7 mouse cellular contexts compared by ENCODE assay signal in genomic region chr12:87148136-87148535, GRCm38 (mm10). TPM values are rescaled to one million over a fixed set of nuclear protein-coding genes. Genes with fewer than 3 reads are reported as not detected.
DNase-seq lines count a peak whose midpoint lies in the region; ATAC-seq and TF ChIP-seq lines count a peak whose summit lies in the region.

No protein-coding gene starts in this region.

- peak overlapping the region; percentile 76 for H3K4me2 ChIP-seq in limb, embryonic 14.5 days (replicated peaks; ENCODE audit: low read depth, low read length, severe bottlenecking)

- ATAC-seq in limb, embryonic 14.5 days (ENCODE audit: low FRiP score, low read depth) = no peak

- no peaks in the 10 kb centered on the region for H3K27me3 ChIP-seq in thymus, adult 2 months (ENCODE audit: control insufficient read depth, insufficient read depth, low read length)
- no peaks in the 10 kb centered on the region for H3K27me3 ChIP-seq in hindbrain, embryonic 10.5 days (ENCODE audit: insufficient read depth, poor library complexity, severe bottlenecking)
- no peaks in the 10 kb centered on the region for H3K27me3 ChIP-seq in limb, embryonic 14.5 days (ENCODE audit: control insufficient read depth, insufficient read depth, low read length)
- H3K27me3 ChIP-seq in small intestine, adult 2 months (ENCODE audit: control insufficient read depth, insufficient read depth, low read length) = no peaks in the 10 kb centered on the region

- H3K4me3 ChIP-seq in thymus, adult 2 months (ENCODE audit: control insufficient read depth, insufficient read depth, low read length) = peak overlapping the region; percentile 74
- peak overlapping the region; percentile 83 for H3K4me3 ChIP-seq in hindbrain, embryonic 10.5 days
- peak overlapping the region; percentile 92 for H3K4me3 ChIP-seq in limb, embryonic 14.5 days (replicated peaks; ENCODE audit: low read length)
- peak overlapping the region; percentile 66 for H3K4me3 ChIP-seq in small intestine, adult 2 months (ENCODE audit: low read depth, low read length)

- WGBS in thymus, adult 2 months = 16% methylated on average over 15 of the region's 15 CpGs
- 20% methylated on average over 15 of the region's 15 CpGs for WGBS in hindbrain, embryonic 10.5 days
- 25% methylated on average over 15 of the region's 15 CpGs for WGBS in limb, embryonic 14.5 days
- WGBS in small intestine, adult 2 months = 6% methylated on average over 15 of the region's 15 CpGs

- H3K9me3 ChIP-seq in hindbrain, embryonic 10.5 days = peaks cover 13% of the 10 kb centered on the region
- peaks cover 8% of the 10 kb centered on the region; the same call in 1 of the 2 replicates for H3K9me3 ChIP-seq in limb, embryonic 14.5 days (ENCODE audit: control insufficient read depth, low read length)

- no peak for TF ChIP-seq POLR2A in thymus, adult 2 months (IDR thresholded peaks at IDR 0.05; ENCODE audit: control insufficient read depth, extremely low read depth, insufficient read depth, low read length, poor library complexity)
- no peak for TF ChIP-seq POLR2A in limb, embryonic 14.5 days (IDR thresholded peaks at IDR 0.05; ENCODE audit: borderline replicate concordance, extremely low read depth, insufficient read depth, insufficient read length)
- TF ChIP-seq POLR2A in small intestine, adult 2 months (IDR thresholded peaks at IDR 0.05; ENCODE audit: low read depth, low read length) = no peak

- H3K27ac ChIP-seq in thymus, adult 2 months (ENCODE audit: control insufficient read depth, insufficient read depth, low read length) = no peak overlapping the region
- peak overlapping the region; percentile 96 for H3K27ac ChIP-seq in hindbrain, embryonic 10.5 days
- H3K27ac ChIP-seq in limb, embryonic 14.5 days (replicated peaks; ENCODE audit: low read depth, low read length) = peak overlapping the region; percentile 96
- peak overlapping the region; percentile 70 for H3K27ac ChIP-seq in small intestine, adult 2 months (ENCODE audit: insufficient read depth, low read depth, low read length)

- peak overlapping the region; percentile 83 for H3K9ac ChIP-seq in limb, embryonic 14.5 days (ENCODE audit: low read depth, low read length, severe bottlenecking)

- H3K36me3 ChIP-seq in thymus, adult 2 months (ENCODE audit: control insufficient read depth, insufficient read depth, low read length) = no peaks in the 10 kb centered on the region
- peaks cover 20% of the 10 kb centered on the region for H3K36me3 ChIP-seq in hindbrain, embryonic 10.5 days
- peaks cover 7% of the 10 kb centered on the region; the same call in 1 of the 2 replicates for H3K36me3 ChIP-seq in limb, embryonic 14.5 days (ENCODE audit: control insufficient read depth, insufficient read depth, low read length)
- no peaks in the 10 kb centered on the region for H3K36me3 ChIP-seq in small intestine, adult 2 months (ENCODE audit: control insufficient read depth, insufficient read depth, low read length)

- H3K4me1 ChIP-seq in thymus, adult 2 months (replicated peaks; ENCODE audit: control insufficient read depth, insufficient read depth, low read length) = peaks cover 3% of the 10 kb centered on the region; the same call in 1 of the 2 replicates
- peaks cover 16% of the 10 kb centered on the region for H3K4me1 ChIP-seq in hindbrain, embryonic 10.5 days (replicated peaks)
- peaks cover 7% of the 10 kb centered on the region; the same call in 1 of the 2 replicates for H3K4me1 ChIP-seq in limb, embryonic 14.5 days (ENCODE audit: control insufficient read depth, insufficient read depth, low read length)
- H3K4me1 ChIP-seq in small intestine, adult 2 months (ENCODE audit: control insufficient read depth, insufficient read depth, insufficient read length, low read length) = no peaks in the 10 kb centered on the region; the same call in 1 of the 2 replicates

- no peak for DNase-seq in thymus, adult 2 months
- no peak for DNase-seq in thymus, adult 18-20 months
- DNase-seq in hindbrain, embryonic 10.5 days (ENCODE audit: low spot score) = no peak
- no peak for DNase-seq in limb, embryonic 14.5 days (ENCODE audit: low spot score)
- DNase-seq in yolk sac, embryonic 10.5 days (ENCODE audit: low spot score) = no peak
- DNase-seq in layer of hippocampus, adult 9-10 months (ENCODE audit: low spot score) = no peak

- TF ChIP-seq CTCF in thymus, adult 2 months (IDR thresholded peaks at IDR 0.05; ENCODE audit: borderline replicate concordance, control insufficient read depth, extremely low read depth, insufficient read depth, low read length, poor library complexity) = no peak
- TF ChIP-seq CTCF in small intestine, adult 2 months (IDR thresholded peaks at IDR 0.05; ENCODE audit: extremely low read depth, insufficient read length, insufficient replicate concordance, low read depth, low read length) = no peak

RNA-seq across cellular contexts. Expression of gene Pomt2, which starts 0.4 kb away (rescaled TPM):
- polyA plus RNA-seq in thymus, adult 2 months (2012; rRNA removed) = 11.3 and 12.2 TPM in 2 replicates
- polyA plus RNA-seq in hindbrain, embryonic 10.5 days (2016; fragmentation: Nextera tagmentation; extraction: Ambion mirVana) = 15.3 and 15.4 TPM in 2 replicates
- 20.6 and 26.3 TPM in 2 replicates for polyA plus RNA-seq in limb, embryonic 14.5 days (2012; rRNA removed)
- 16.8 and 18.4 TPM in 2 replicates for polyA plus RNA-seq in limb, embryonic 14.5 days (2014; fragmentation: Nextera tagmentation; extraction: Ambion mirVana)
- polyA plus RNA-seq in small intestine, adult 2 months (2012; rRNA removed) = 4.4 and 5.2 TPM in 2 replicates

RNA-seq across cellular contexts. Expression of gene Gstz1, which starts 1.2 kb away (rescaled TPM):
- 39.0 and 46.9 TPM in 2 replicates for polyA plus RNA-seq in thymus, adult 2 months (2012; rRNA removed)
- polyA plus RNA-seq in hindbrain, embryonic 10.5 days (2016; fragmentation: Nextera tagmentation; extraction: Ambion mirVana) = 29.3 and 32.9 TPM in 2 replicates
- 67.7 and 75.2 TPM in 2 replicates for polyA plus RNA-seq in limb, embryonic 14.5 days (2012; rRNA removed)
- 37.5 and 42.4 TPM in 2 replicates for polyA plus RNA-seq in limb, embryonic 14.5 days (2014; fragmentation: Nextera tagmentation; extraction: Ambion mirVana)
- polyA plus RNA-seq in small intestine, adult 2 months (2012; rRNA removed) = 20.7 and 23.0 TPM in 2 replicates

RNA-seq across cellular contexts. Expression of gene Ngb, which starts 45.8 kb away (rescaled TPM):
- 0.17 and 0.55 TPM in 2 replicates for polyA plus RNA-seq in thymus, adult 2 months (2012; rRNA removed)
- 0.27 and 0.35 TPM in 2 replicates for polyA plus RNA-seq in hindbrain, embryonic 10.5 days (2016; fragmentation: Nextera tagmentation; extraction: Ambion mirVana)
- 0.45 and 0.51 TPM in 2 replicates for polyA plus RNA-seq in limb, embryonic 14.5 days (2012; rRNA removed)
- polyA plus RNA-seq in limb, embryonic 14.5 days (2014; fragmentation: Nextera tagmentation; extraction: Ambion mirVana) = 0.19 and 0.48 TPM in 2 replicates
- polyA plus RNA-seq in small intestine, adult 2 months (2012; rRNA removed) = 1.2 and 3.0 TPM in 2 replicates

RNA-seq across cellular contexts. Expression of gene Samd15, which starts 51.4 kb away (rescaled TPM):
- polyA plus RNA-seq in thymus, adult 2 months (2012; rRNA removed) = 0.23 and 0.49 TPM in 2 replicates
- 1.2 and 1.6 TPM in 2 replicates for polyA plus RNA-seq in hindbrain, embryonic 10.5 days (2016; fragmentation: Nextera tagmentation; extraction: Ambion mirVana)
- polyA plus RNA-seq in limb, embryonic 14.5 days (2012; rRNA removed) = 1.2 and 2.0 TPM in 2 replicates
- polyA plus RNA-seq in limb, embryonic 14.5 days (2014; fragmentation: Nextera tagmentation; extraction: Ambion mirVana) = 1.1 and 1.6 TPM in 2 replicates
- polyA plus RNA-seq in small intestine, adult 2 months (2012; rRNA removed) = not detected in 2 replicates

RNA-seq across cellular contexts. Expression of gene Tmed8, which starts 52.1 kb away (rescaled TPM):
- polyA plus RNA-seq in thymus, adult 2 months (2012; rRNA removed) = 9.6 and 9.7 TPM in 2 replicates
- polyA plus RNA-seq in hindbrain, embryonic 10.5 days (2016; fragmentation: Nextera tagmentation; extraction: Ambion mirVana) = 3.3 and 3.8 TPM in 2 replicates
- polyA plus RNA-seq in limb, embryonic 14.5 days (2012; rRNA removed) = 6.2 and 6.8 TPM in 2 replicates
- 2.9 and 3.3 TPM in 2 replicates for polyA plus RNA-seq in limb, embryonic 14.5 days (2014; fragmentation: Nextera tagmentation; extraction: Ambion mirVana)
- 0.69 and 0.89 TPM in 2 replicates for polyA plus RNA-seq in small intestine, adult 2 months (2012; rRNA removed)
